ENCODE assay signal across 9 mouse cellular contexts in genomic region chr12:25216792-25217516, GRCm38 (mm10).
DNase-seq lines count a peak whose midpoint lies in the region; ATAC-seq and TF ChIP-seq lines count a peak whose summit lies in the region.
"Had no signal": no experiment of that assay in that cellular context is flagged by ENCODE, and none has a peak within 500 bp of the region (broad histone marks: within the 10 kb centered on the region; RNA-seq: fewer than 3 reads in every experiment).

No protein-coding gene starts in this region.

- DNase-seq in B cell, adult 2 months: peak; percentile 70 to 76
- DNase-seq in embryonic facial prominence, embryonic 10.5 days (ENCODE audit: low spot score): peak; percentile 39
- DNase-seq in kidney, postnatal 0 days (ENCODE audit: low spot score): peak; percentile 73
- DNase-seq in thymus, postnatal 36 days: no peak
- no peak for DNase-seq in right cerebral cortex, adult 2 months (ENCODE audit: low spot score in 2 of 2)
- DNase-seq in cerebellum, adult 9-11 months: no peak

- TF ChIP-seq CTCF in kidney, postnatal 0 days (IDR thresholded peaks at IDR 0.05; ENCODE audit: low read depth): no peak

- ATAC-seq in kidney, postnatal 0 days (replicated peaks; ENCODE audit: low FRiP score, low read depth): peak; percentile 93
- ATAC-seq in megakaryocyte, adult 5-6 weeks (ENCODE audit: poor library complexity, severe bottlenecking): peak; percentile 88
- no peak for ATAC-seq in erythroblast, adult 5-6 weeks (replicated peaks; ENCODE audit: low FRiP score, poor library complexity, severe bottlenecking)

- no peaks in the 10 kb centered on the region for H3K36me3 ChIP-seq in embryonic facial prominence, embryonic 10.5 days (replicated peaks)
- no peaks in the 10 kb centered on the region for H3K36me3 ChIP-seq in kidney, postnatal 0 days (ENCODE audit: insufficient read depth, low read length)

- H3K9me3 ChIP-seq in embryonic facial prominence, embryonic 10.5 days: no peaks in the 10 kb centered on the region
- H3K9me3 ChIP-seq in kidney, postnatal 0 days (replicated peaks; ENCODE audit: low read length): no peaks in the 10 kb centered on the region

- peak overlapping the region; percentile 16 for H3K27ac ChIP-seq in embryonic facial prominence, embryonic 10.5 days (replicated peaks)
- H3K27ac ChIP-seq in kidney, postnatal 0 days: peak overlapping the region; percentile 83

- no peak overlapping the region for H3K4me2 ChIP-seq in kidney, postnatal 0 days (ENCODE audit: low read length)

- no peak overlapping the region for H3K9ac ChIP-seq in kidney, postnatal 0 days (ENCODE audit: low read depth, low read length)

- H3K4me1 ChIP-seq in embryonic facial prominence, embryonic 10.5 days: peaks cover 63% of the 10 kb centered on the region
- H3K4me1 ChIP-seq in kidney, postnatal 0 days (replicated peaks; ENCODE audit: insufficient read depth, low read length): peaks cover 23% of the 10 kb centered on the region

- 27% methylated on average over 5 of the region's 5 CpGs for WGBS in embryonic facial prominence, embryonic 10.5 days
- WGBS in kidney, postnatal 0 days: 30% methylated on average over 5 of the region's 5 CpGs

- H3K27me3 ChIP-seq in embryonic facial prominence, embryonic 10.5 days (replicated peaks; ENCODE audit: low read depth, poor library complexity, severe bottlenecking): peaks cover 23% of the 10 kb centered on the region
- no peaks in the 10 kb centered on the region for H3K27me3 ChIP-seq in kidney, postnatal 0 days (ENCODE audit: insufficient read depth, low read length)

- H3K4me3 ChIP-seq in embryonic facial prominence, embryonic 10.5 days: no peak overlapping the region
- no peak overlapping the region for H3K4me3 ChIP-seq in kidney, postnatal 0 days (replicated peaks; ENCODE audit: low read depth, low read length)
- H3K4me3 ChIP-seq: myocyte had no signal

Comparison
In these comparisons a context has a peak if more than half of its experiments do, and no peak if none do; other contexts are left out.
1. DNase-seq: peak in B cell, adult 2 months (2 of 2), embryonic facial prominence, embryonic 10.5 days (single experiment) and kidney, postnatal 0 days (single experiment); none in thymus, postnatal 36 days (0 of 2), right cerebral cortex, adult 2 months (0 of 2) and cerebellum, adult 9-11 months (single experiment).